Mouse (Mus musculus) midbrain, embryonic 16.5 days (tissue): Measurements from ENCODE around the gene Rbm15. TPM values are rescaled to one million over a fixed set of nuclear protein-coding genes. Genes with fewer than 3 reads are reported as not detected.

Source experiments
- ATAC-seq: fragments of 200-750 bp; cut with Nextera tagmentation; 2 replicates; pipeline ENCODE4 v1.8.0; 2017; ENCODE audit warnings: moderate TSS enrichment
- H3K27ac ChIP-seq: fragments of 300-500 bp; sonication (generic); 2 replicates; pipeline ENCODE4 v1.5.1; 2014; ENCODE audit warnings: mild to moderate bottlenecking, low read length, mixed read lengths
- H3K27me3 ChIP-seq: fragments of 300-500 bp; sonication (generic); 2 replicates; pipeline ENCODE4 v1.6.1; 2014; ENCODE audit warnings: low read depth, low read length, mixed read lengths; ENCODE audit not compliant: control insufficient read depth, insufficient read depth
- H3K36me3 ChIP-seq: fragments of 300-500 bp; sonication (generic); 2 replicates; pipeline ENCODE4 v1.6.1; 2014; ENCODE audit warnings: mild to moderate bottlenecking, low read length, moderate library complexity, mixed read lengths; ENCODE audit not compliant: control insufficient read depth, insufficient read depth
- H3K4me1 ChIP-seq: fragments of 300-500 bp; sonication (generic); 2 replicates; pipeline ENCODE4 v1.6.1; 2014; ENCODE audit warnings: mild to moderate bottlenecking, low read length, mixed read lengths; ENCODE audit not compliant: control insufficient read depth, insufficient read depth
- H3K4me2 ChIP-seq: fragments of 300-500 bp; sonication (generic); 2 replicates; pipeline ENCODE4 v1.6.1; 2014; ENCODE audit warnings: mild to moderate bottlenecking, low read length, mixed read lengths
- H3K4me3 ChIP-seq: fragments of 300-500 bp; sonication (generic); 2 replicates; pipeline ENCODE4 v1.5.1; 2014; ENCODE audit warnings: low read depth, mild to moderate bottlenecking, low read length, moderate library complexity, mixed read lengths
- H3K9ac ChIP-seq: fragments of 300-500 bp; sonication (generic); 2 replicates; pipeline ENCODE4 v1.6.1; 2014; ENCODE audit warnings: low read depth, low read length, mixed read lengths
- H3K9me3 ChIP-seq: fragments of 300-500 bp; sonication (generic); replicated peaks from 2 replicates; pipeline ENCODE4 v1.6.1; 2014; ENCODE audit warnings: mild to moderate bottlenecking, low read length, mixed read lengths; ENCODE audit not compliant: control insufficient read depth, poor library complexity, severe bottlenecking
- WGBS: fragments of 180-500 bp; shearing (Covaris S2); extraction: QIAGEN DNeasy Blood & Tissue Kit; methylation state at CpG from one replicate; pipeline ENCODE4 v1.1.7; 2014; 5-methylcytosine and 5-hydroxymethylcytosine counted together
- polyA plus RNA-seq: library from polyadenylated mRNA; unstranded; fragments of >200 nt; fragmentation: Nextera tagmentation; extraction: Ambion mirVana; gene quantifications from 2 replicates; pipeline ENCODE4 v1.2.1, GENCODE M21; 2015

The Rbm15 gene
- polyA plus RNA-seq, 1 experiment from 2014 or later: 5.7 TPM

DNA sequence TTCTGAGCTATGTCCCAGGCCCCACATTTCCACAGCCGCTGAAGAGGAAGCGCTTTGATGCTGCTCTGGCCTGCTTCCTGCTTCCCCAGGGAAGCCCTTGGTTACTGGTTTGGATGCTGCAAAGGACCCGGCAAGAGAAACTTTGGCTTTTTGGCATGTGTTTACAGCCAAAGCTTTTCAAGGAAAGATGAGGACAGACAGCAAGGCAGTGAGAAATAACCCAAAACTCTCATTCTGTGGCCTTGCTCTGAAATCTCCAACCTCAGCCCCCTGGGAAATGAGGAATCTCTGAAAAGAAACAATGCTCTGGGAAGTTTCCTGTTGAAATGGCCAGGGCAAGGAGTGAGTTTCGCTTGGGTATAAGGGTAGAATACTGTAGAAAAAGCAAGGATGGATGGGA, 26.9 kb upstream of the Rbm15 start:
- no peak for ATAC-seq
- Histone ChIP-seq H3K9me3 (no peaks in the 10 kb centered on the region), H3K9ac (no peak overlapping the region), H3K27ac (no peak overlapping the region), H3K4me1 (no peaks in the 10 kb centered on the region; the same call in 1 of the 2 replicates), H3K36me3 (no peaks in the 10 kb centered on the region), H3K4me3 (no peak overlapping the region), H3K27me3 (no peaks in the 10 kb centered on the region), H3K4me2 (no peak overlapping the region)
- 75% methylated on average over 4 of the region's 4 CpGs for WGBS

DNA sequence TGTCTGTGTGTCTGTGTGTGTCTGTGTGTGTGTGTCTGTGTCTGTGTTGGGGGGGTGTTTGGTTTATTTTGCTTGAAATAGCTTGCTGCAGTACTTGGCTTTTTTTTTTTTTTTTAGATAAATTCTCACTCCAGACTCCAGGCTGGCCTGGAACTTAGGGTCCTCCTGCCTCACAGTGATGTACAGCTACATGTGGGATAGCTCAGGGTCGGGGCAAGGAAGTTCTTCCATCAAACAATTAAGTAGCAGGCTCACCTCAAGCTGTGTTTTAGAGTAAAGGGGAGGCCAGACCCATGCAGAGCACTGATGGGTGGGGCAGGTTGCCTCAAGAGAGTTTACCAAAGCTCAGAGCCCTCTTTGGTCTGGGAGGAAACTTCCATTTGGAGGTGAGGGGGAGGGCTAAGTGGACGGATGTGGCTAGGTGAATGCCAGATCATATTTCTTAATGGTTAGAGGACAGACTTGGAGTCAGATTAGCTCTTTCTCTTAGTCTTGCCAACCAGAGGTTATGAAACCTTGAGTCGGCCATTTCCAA, 24.3 kb upstream of the Rbm15 start:
- no peak overlapping the region for H3K4me2 ChIP-seq
- no peaks in the 10 kb centered on the region for H3K9me3 ChIP-seq
- H3K4me3 ChIP-seq: no peak overlapping the region
- no peaks in the 10 kb centered on the region; the same call in 1 of the 2 replicates for H3K4me1 ChIP-seq
- H3K27me3 ChIP-seq: no peaks in the 10 kb centered on the region
- ATAC-seq: peak; percentile 41
- H3K9ac ChIP-seq: no peak overlapping the region
- no peak overlapping the region for H3K27ac ChIP-seq
- WGBS: 73% methylated on average over 3 of the region's 3 CpGs
- H3K36me3 ChIP-seq: no peaks in the 10 kb centered on the region

DNA sequence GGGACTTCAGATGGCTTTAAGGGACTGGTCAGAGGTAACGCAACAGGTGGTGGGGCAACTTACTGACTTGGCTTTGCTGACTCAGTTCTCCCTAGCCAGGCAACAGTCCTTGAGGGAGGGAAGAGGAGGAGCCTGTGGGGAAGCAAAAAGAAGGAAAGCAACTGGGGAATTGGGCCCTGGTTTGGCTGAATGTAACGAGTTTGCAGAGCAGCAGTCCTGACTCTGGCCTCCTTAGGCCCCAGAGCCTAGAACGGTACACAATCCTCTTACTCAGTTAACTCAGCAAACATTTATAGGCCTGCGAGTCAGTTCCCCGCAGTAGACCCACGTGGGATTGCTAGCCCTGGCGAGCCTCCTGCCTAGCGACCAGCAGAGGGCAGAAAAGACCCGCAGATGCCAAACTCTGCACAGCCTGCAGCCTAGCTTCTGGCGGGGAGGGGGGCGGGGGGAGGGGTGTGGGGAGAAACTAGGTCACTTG, 23.5 kb upstream of the Rbm15 start:
- ATAC-seq: peak; percentile 96
- Histone ChIP-seq H3K9me3 (no peaks in the 10 kb centered on the region), H3K4me2 (peak overlapping the region; percentile 30), H3K4me1 (no peaks in the 10 kb centered on the region; the same call in 1 of the 2 replicates), H3K27ac (no peak overlapping the region), H3K36me3 (no peaks in the 10 kb centered on the region), H3K4me3 (no peak overlapping the region), H3K27me3 (no peaks in the 10 kb centered on the region), H3K9ac (0 out of 2 replicates have a peak overlapping the region, but pooled peaks have one; percentile 18)
- under 1% methylated on average over 11 of the region's 11 CpGs for WGBS

DNA sequence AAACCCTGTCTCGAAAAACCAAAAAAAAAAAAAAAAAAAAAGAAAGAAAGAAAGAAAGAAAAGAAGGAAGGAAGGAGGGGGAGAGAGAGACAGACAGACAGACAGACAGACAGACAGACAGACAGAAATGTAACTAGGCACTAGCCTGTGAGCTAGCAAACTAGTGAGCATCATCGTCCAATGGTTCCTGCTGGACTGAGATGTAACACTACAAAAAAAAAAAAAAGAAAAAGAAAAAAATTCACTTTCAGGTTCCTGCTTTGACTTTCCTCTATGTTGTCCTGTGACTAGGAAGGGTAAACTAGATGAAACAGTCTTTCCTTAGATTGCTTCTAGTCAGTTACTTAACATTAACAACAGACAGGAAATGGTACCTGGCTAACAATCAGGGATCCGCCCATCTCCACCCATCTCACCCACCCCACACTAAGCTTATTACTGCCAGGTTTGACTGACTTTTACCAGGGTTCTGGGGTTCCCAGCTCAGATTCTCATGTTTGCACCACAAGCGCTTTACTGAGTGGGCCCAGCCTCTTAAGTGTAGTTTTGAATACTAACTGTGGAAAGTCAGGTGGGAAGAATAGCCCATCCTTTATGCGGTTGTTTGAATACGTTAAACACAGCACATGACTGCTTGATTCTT, 22.3 kb upstream of the Rbm15 start:
- Histone ChIP-seq H3K4me1 (no peaks in the 10 kb centered on the region; the same call in 1 of the 2 replicates), H3K27ac (no peak overlapping the region), H3K9me3 (no peaks in the 10 kb centered on the region), H3K4me2 (no peak overlapping the region), H3K36me3 (no peaks in the 10 kb centered on the region), H3K9ac (no peak overlapping the region), H3K4me3 (no peak overlapping the region), H3K27me3 (no peaks in the 10 kb centered on the region)
- ATAC-seq: no peak
- 91% methylated on average over 5 of the region's 6 CpGs for WGBS

DNA sequence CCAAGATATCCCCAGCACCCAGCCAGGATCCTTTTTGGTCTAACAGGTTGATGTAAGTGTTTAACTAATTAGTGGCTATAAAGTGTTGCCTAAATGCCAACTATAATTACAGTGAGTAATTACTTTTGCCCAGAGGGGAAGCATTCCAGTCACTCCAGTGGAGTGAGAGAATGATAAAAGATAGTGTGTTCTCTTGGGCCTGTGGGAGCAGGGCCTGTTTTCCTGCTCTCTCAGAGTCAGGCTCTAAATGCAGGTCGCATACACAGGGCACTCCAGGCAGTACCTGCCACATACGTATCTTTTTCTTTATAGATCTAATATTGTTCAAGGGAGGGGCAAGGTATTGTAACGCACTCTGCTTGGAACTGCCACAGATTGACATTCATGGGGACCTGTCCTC, 18.2 kb upstream of the Rbm15 start:
- Histone ChIP-seq H3K4me1 (no peaks in the 10 kb centered on the region), H3K4me3 (no peak overlapping the region), H3K27me3 (no peaks in the 10 kb centered on the region), H3K9ac (no peak overlapping the region), H3K27ac (no peak overlapping the region), H3K36me3 (no peaks in the 10 kb centered on the region), H3K4me2 (no peak overlapping the region), H3K9me3 (no peaks in the 10 kb centered on the region)
- WGBS: 68% methylated on average over 3 of the region's 3 CpGs
- ATAC-seq: no peak

DNA sequence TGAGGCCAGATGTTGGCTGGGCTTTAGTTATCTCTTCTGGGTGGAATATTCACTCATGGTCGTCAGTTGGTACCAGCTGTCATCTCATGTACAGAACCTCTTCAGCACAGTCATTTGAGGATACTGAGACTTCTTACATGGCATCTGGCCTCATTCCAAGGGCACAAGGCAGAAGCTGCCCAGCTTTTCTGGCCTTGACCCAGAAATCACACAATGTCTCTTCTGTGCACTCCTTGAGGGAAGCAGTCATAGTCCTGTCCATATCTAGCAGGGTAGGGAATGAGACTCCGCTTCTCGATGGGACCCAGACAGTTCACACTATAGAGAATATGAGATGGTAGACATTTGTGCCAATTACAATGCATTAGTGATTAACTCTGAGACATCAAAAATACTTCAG, 15.5 kb upstream of the Rbm15 start:
- 80% methylated on average over 3 of the region's 3 CpGs for WGBS
- no peaks in the 10 kb centered on the region for H3K9me3 ChIP-seq
- no peak overlapping the region for H3K9ac ChIP-seq
- H3K36me3 ChIP-seq: no peaks in the 10 kb centered on the region
- no peak overlapping the region for H3K4me2 ChIP-seq
- no peak overlapping the region for H3K27ac ChIP-seq
- H3K4me3 ChIP-seq: no peak overlapping the region
- H3K4me1 ChIP-seq: no peaks in the 10 kb centered on the region
- no peaks in the 10 kb centered on the region for H3K27me3 ChIP-seq
- no peak for ATAC-seq

DNA sequence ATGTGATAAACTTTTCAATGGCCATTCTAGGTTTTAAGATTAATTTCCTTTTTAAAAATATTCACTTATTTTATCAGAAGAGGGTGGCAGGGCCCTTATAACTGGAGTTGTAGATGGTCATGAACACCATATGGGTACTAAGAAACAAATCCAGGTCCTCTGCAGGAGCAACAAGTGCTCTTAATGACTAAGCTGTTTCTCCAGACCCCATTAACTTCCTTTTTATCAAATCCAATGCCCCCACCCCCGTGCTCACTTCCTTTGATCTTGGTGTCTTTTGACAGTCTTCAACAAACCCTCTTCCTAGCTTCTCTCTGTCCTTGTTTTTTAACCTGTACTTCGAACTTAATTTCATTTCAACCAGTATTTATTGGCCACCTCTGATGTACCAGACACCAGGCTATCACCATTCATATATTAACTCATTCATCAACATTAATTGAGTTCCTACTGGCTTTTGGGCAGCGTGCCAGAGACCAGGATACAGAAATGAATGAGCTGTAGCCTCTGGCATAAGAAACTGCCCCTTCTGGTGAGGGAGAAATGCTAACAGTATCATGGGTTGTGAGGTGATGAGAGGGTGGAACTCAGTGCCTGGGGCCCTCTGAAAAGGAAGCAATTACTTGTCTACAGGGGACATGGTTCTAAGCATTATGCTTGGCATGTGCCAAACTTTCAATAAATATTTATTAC, 11.7 kb upstream of the Rbm15 start:
- 0 out of 2 replicates have a peak, but pooled peaks have one; percentile 42 for ATAC-seq
- H3K36me3 ChIP-seq: no peaks in the 10 kb centered on the region
- no peaks in the 10 kb centered on the region for H3K27me3 ChIP-seq
- H3K9me3 ChIP-seq: no peaks in the 10 kb centered on the region
- 58% methylated on average over 3 of the region's 3 CpGs for WGBS
- H3K4me1 ChIP-seq: no peaks in the 10 kb centered on the region
- H3K4me3 ChIP-seq: no peak overlapping the region
- no peak overlapping the region for H3K9ac ChIP-seq
- H3K4me2 ChIP-seq: no peak overlapping the region
- H3K27ac ChIP-seq: no peak overlapping the region

DNA sequence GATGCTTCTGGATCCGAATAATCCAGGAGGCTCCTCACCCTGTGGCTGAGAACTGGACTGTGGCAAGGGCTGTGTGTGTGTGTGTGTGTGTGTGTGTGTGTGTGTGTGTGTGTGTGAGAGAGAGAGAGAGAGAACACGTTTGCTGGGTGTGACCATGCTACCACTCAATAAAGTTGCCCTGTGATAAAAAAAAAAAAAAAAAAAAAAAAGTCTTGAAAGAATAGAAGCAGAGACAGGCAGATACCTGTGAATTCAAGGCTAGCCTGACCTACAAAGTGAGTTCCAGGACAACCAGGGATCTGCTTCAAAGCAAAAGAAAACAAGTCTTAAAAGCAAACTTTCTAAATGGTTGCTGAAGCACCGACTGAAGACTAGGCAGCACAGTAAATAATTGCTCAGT, 10.5 kb upstream of the Rbm15 start:
- Histone ChIP-seq H3K27me3 (no peaks in the 10 kb centered on the region), H3K27ac (no peak overlapping the region), H3K9ac (no peak overlapping the region), H3K36me3 (no peaks in the 10 kb centered on the region), H3K4me1 (no peaks in the 10 kb centered on the region), H3K9me3 (no peaks in the 10 kb centered on the region), H3K4me3 (no peak overlapping the region), H3K4me2 (no peak overlapping the region)
- WGBS: 45% methylated on average over 3 of the region's 3 CpGs
- no peak for ATAC-seq
